Mouse (Mus musculus) urinary bladder, postnatal 4 days (tissue): ENCODE results near the gene Map3k10.

ENCODE experiments used
- DNase-seq, 2 experiments: peaks; one replicate each; pipeline ENCODE4 v3.0.0; 2021 to 2022; ENCODE audit warnings: low spot score in 2 of 2

The Map3k10 gene

DNA sequence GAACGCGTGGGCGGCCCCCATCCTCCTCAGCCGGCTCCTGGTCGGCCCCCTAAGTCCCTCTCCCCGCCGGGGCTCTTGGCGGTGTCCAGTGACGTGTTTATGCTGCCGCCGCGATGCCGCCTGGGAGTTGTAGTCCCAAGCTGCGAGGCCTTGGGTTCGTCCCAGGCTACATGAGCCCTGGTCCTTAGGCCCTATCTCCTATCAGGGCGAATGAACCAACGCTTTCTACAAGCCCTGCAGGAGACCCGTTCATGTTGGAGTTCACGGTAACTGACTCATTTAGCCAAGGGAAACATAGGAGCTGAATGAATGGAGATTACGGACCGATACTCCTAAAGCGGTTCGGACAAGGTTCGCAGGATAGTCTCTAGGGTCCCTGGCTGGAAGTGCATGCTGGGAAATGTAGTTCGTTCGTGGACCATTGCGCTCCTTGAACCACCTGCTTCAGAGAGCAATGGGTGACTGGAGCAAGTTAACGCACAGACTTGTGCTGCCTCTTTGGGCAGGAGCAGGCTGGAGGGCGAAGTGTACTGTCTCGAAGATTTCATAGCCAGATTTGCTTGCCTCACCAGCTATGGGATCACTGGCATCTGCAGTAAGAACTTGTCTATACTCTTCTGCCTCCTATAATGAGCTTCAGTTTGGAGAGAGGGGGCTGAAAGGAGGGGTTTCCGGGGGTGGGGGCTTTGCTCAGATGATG, at the start of gene Map3k10:
TSS of gene Map3k10 (minus strand) at position 77 of the 700 bp plus-strand sequence.
- peak; percentile 87 to 92 for DNase-seq

DNA sequence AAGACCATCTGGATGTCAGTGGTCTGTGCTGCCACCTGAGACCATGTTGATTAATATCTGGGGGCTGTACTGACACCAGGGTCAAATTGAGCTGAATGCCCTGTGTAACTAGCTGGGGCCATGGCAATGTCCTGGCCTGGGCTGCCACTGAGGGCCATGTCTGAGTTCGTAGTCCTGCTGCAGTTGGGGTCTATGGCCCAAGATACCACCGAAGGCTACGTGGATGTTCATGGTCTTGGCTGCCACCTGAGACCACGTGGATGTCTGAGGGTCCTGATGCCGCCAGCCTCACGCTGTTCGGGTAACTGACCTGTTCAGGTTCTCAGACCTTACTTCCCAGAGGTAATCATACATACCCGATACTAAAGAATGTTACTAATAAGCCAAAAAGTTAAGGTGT, 47.6 kb upstream of the Map3k10 start:
- no peak for DNase-seq

DNA sequence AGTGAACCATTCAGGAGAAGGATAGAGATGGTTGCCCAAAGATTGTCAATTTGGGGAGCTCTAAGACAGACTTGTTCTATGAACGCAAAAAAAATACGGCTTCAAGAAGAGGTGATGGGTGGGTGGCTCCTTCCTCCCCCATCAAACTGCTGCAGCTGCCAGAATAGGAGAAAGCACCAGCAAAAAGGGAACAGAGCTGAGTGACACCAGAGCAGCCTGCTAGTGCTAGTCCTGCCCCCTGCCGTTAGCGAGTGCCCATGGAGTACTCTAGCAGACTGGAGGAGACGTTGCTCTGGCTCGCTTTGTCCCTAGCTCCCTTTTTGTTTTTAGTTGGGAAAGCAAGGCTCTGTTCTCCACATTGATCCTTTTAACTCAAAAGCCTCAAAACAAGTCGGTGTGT, 36.0 kb upstream of the Map3k10 start:
- no peak for DNase-seq

DNA sequence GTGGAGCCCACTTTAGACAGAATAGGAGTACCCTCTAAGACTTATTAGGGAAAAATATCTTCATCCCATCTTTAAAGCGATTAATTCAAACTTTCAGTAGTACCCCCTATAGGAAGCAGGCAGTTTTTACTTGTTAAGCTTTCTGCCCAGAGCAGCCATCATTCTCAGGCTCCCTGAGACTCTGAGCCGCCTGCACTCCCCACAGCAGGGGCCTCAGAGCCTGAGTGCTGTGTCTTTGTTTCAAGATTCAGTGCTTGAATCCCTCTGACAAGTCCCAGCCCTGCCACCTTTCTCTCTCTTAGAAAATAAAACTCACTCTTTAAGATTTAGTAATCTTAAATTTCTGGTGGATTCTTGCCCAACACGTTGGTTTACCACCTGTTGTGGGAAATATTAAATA, 22.3 kb upstream of the Map3k10 start:
- no peak for DNase-seq

DNA sequence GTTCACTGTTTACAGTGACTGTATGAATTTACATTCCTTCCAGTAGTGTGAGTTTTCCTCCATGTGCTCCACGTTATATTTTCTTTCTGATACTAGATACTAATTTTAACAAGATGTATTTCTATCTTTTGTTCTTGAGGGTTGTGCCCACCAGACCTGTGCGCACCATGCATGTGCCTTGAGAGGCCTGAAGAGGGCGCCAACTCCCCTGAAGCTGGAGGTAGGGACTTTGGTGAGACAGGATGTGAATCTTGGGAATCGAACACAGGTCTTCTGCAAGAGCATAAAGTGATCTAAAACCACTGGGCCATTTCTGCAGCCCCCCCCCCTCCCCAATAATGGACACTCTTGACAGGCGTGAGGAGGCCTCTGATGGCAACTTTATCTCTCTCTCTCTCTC, 16.7 kb upstream of the Map3k10 start:
- DNase-seq, result no peak

DNA sequence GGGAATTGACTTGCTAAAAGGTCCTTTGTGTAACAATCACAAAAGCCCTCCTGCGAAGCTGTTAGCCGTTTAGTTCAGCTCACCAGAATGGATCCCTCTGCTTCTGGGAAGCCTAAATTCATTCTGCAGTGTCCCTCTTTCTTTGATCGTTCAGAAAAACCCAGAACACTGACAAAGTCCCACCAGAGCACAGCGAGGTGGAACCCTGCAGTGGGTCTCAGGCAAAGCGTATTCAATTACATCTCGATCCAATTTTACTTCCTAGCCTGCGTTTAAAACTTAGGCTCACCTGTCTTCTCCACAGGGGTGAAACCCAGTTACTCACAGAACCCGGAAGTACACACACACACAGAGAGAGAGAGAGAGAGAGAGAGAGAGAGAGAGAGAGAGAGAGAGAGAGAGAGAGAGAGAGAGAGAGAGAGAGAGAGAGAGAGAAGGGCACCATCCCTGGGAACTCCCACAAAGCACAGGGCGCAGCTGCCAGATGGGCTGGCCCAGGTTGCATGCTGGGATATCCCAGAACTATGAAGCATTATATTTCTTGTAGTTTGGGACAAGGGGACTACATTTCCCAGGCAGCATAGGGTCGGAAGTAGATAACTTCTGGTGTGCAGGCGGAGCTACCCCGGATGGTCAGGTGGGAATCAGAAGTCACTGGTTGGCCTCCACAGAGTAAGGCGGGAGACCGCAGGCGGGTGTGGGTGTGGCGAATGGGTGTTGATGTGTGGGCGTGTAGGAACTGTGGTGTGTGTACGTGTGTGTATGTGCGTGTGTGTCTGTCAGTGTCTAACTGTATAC, 14.6 kb upstream of the Map3k10 start, which contains the start of gene Zfp607b:
TSS of gene Zfp607b (plus strand) at position 526 of the 798 bp plus-strand sequence.
- peak; percentile 89 to 90 for DNase-seq

DNA sequence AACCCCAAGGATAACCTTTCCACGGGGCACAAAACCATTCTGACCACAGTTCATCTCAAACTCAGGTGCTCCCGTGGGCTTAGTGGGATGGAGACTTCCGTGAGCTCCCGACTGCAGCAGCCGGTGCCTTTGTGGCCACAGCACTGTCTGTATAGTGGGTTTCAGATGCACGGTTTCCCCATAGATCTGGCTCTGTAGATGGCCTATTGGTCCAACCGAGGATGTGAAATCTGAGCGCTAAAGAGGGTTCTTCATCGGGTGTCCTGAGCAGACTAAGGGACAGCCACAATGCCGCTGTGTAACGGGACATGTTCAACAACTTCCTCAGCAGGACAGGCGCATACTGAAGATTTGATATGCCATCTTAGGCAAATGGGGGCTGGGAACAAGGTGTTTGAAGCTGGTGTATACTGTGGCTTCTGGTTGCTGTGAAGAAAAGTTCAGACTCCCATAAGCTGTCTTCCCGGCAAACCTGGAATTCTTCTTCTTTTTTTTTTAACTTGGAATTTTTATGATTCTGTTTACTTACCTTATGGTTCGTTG, 13.9 kb upstream of the Map3k10 start:
- DNase-seq, result no peak

DNA sequence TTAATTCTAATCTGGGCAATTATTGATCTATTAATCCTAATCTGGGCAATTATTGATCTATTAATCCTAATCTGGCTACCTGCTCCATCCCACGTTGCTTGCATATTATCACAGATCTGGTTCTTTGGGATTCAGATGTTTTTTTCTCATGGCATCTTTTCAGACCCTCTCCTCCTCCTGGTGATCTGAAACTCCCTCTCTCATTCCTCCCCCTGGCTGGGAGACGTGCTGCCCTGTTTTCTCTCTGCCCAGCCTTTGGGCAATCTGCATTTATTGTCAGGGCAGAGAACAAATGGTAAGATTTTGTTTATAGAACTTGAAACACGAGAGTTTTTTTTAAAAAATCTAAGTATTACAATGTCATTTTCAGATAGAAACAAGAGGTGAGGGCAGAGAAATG, 13.4 kb upstream of the Map3k10 start:
- DNase-seq, result no peak

DNA sequence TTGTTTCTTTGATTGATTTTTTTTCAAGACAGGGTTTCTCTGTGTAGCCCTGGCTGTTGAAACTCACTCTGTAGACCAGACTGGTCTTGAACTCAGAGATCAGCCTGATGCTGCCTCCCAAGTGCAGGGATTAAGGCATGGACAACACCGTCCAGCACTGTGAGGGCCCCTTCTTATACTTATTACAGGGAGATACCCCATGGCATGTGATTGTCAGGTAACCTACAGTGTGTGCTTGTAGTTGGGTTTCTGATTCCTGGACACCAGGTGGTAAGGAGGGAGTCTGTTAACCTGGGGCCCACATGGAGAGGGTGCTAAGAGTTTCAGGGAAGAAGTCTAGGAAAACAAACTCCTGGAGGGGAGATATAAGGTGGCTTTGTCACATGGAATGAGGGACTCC, 12.6 kb upstream of the Map3k10 start:
- no peak for DNase-seq

DNA sequence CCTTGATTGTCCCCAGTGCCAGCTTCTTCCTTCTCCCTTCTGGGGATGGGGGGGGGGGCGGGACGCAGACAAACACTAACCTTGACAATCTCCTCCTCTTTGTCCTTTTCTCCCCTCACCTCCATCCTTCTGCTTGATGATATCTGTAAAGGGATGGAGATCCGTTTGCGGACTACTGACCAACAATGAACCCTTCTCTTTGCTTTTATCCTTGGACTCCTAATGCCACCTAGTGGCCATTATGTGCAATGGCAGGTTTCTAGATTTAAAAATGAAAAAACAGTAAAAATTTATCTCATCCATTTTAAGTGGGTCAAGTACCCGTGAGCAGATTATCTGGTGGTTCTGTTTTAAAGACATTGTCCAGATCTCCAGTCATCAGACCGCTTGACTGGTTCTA, 11.3 kb upstream of the Map3k10 start:
- no peak for DNase-seq

DNA sequence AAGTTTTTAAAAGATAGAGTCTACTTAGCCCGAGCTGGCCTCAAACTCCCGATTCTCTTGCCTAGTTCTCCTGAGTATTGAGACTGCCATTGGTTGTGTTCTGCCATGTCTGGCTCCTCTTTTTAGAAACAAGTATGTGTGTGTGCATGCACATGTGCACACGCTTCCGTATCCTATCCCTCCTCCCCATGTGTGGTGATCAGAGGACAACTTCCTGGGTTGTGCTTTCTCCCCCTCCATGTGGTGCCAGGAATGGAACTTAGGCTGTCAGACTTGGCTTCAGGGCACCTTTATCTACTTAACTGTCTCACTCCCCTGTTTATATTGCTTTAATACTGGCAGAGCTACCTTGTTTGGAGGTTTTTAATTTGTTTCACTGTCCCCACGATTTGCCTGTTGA, 10.8 kb upstream of the Map3k10 start:
- DNase-seq, result no peak

DNA sequence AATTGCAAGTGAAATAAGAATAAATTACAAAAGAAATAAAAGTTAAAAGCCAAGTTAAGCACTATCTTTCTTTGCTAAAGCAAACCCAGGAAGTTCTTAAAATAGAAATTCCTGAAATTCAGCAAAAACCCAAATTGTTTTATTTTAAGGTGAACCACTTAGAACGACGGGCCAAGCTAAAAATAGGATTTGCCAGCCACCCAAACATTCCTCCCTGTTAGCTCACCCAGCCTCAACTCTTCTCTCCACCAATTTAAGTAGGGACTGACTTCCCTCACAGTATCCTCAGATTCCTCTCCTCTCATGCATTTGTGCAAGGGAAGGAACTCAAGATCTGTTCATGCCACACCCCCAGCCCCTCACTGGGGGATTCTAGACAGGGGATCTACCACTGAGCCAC, 8.8 kb upstream of the Map3k10 start:
- DNase-seq, result no peak

DNA sequence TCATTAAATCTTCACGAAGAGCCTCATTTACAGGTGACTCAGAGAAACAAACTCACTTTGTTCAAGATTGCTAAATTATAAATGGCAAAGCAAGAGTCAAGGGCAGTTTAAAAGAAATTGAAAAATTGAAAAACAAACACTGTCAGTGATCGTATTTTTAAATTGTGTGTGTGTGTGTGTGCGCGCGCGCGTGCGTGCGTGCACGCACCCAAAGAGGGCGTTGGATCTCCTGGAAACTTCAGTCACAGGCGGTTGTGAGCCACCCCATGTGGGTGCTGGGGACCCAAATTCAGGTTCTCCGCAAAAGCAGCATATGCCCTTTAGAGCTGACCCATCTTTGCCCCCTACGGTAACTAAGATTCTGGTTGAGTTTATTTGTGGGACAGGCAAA, 819 bp upstream of the Map3k10 start:
- DNase-seq, result no peak

DNA sequence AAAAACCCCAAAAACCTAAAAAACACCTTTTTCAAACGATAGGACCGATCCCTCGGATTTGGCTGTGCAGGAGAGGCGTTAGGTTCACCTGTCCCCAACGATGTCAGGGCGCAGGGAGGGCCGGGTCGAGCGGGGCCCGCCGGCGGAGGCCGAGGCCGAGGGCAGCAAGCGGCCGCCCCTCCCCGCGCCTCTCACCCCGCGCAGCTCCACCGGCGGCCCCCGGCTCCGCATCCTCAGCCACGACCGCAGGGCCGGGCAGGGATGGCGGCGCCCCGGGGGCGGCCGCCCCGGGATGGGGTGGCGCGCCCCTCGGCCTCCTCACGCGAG, 240 bp downstream of the Map3k10 start:
- no peak for DNase-seq

DNA sequence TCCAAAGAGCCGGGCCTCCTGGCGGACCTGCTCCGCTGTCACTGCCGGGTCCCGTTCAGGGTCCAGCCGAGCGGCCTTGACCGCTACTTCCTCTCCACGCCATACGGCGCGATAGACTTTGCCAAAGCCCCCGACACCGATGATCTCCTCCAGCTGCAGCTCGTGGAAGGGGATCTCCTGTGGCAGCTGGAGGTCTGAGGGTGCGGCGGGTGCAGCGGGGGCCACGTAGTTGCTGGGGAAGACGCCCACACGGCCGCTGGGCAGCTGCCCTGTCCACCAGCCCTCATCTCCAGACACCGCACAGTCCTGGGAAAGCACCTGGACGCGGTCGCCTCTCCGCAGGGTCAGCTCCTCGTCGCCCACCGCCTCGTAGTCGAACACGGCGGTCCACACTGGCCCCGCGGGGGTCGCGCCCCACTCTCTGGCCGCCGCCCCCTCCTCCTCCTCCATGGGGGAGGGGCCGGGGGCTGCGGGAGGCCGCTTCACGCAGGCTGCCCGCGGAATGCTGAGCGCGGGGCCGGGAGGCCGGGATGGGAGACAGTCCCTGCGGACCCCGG, 745 bp downstream of the Map3k10 start:
- no peak for DNase-seq

DNA sequence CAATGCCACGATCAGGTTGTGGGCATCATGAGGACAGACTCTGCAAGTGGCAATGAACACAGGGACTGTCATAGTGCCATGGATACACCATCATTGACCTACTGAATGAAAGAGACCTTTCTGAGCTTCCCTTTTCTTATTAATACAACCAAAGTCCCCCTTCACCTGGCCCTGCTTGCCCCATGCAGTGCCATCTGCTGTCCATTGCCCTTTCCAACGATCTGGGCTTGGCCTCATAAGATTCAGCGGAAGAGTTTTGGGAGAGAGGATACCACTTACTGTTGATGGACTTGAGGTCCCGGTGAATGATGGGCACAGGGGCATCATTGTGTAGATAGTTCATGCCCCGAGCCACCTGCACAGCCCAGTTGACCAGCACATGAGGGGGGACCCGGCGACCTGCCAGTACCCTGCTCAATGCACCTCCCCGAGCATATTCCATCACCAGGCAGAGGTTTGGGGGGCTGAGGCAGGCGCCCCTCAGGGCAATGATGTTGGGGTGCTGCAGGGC, 1.3 kb downstream of the Map3k10 start:
- DNase-seq, result no peak

DNA sequence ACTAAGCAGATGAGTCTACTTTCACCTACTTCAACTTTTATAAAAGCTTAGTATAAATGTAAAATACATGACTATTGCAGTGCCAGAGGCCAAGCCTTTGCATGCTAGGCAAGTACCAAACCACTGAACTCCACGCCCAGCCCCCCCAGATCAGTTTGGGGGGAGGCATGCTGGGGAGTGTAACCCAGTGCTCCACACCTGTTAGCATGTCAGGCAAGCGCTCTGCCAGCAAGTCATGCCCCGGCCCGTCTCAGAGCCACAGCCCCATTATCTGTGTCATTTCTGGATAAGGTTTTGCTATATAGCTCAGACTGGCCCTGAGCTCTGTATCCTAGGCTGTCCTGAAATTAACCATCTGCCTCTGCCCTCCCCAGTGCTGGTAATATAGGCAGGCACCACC, 12.4 kb downstream of the Map3k10 start:
- DNase-seq, result no peak

DNA sequence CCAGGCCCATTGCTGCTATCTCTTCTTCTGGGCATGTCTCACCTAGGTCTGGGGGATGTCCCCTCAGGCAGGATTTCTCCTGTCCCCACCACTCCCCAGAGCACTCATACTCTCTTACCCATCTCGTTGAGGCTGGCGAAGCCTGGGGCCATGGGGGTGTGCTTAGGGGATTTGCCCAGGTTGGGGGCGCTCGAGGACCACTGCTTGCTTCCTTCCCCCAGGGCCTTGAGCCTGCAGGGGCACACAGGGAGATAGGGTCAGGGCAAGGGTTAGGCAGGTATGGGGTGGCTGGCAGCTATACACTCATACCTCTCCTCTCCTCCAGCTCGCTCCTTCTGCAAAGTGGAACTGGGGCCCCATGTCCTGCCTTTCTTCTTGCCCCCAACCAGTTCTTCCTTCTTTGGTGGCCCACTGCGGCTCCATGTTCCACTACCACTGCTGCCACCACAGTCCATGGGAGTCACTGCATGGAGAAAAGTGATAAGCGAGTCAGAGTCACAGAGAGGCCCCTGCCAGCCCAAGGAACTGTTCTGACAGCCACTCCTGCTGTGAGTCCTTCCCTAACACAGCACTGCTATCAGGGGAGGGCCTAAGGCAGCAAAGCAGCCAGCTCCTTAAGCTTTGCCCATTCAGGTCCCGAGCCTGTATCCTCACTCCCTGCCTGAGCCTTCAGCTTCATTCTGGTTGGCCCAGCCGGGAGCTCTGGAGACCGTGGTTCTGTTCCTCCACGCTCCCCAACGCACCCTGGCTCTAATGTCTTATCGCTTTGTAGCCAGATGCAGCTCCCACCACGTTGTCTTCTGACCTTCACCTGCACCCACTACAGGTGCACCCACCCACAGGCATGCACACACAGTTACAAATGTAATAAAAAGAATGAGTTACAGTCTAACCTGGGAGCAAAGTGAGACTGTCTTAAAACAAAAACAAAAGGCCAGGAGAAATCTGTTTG, 15.4 kb downstream of the Map3k10 start:
- DNase-seq, result no peak

DNA sequence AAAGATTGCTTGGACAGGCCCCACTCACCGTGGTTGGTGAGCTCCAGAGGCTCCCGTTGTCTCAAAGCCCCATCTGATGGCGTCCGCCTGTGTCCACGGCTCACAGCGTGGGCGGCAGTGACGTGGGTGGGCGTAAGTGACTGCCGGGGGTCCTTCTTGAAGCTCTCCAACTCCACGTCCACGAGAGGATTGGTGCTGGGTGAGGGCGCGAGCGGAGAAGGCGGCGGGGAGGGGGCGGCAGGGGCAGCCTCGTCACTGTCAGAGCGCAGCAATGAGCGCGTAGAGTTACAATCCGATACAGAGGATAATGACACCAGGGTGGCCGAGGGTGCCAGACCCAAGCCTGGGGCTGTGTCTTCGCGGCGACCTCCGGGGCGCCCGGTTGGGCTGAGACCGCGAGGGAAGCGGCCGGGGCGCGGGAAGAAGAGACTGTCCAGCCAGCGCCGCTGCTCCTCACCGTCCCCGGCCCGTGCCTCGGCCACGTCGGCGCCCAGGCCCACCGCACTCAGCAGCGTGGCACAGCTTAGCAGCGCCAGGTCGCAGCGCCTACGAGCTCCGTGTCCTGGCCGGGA, 16.5 kb downstream of the Map3k10 start:
- no peak for DNase-seq

DNA sequence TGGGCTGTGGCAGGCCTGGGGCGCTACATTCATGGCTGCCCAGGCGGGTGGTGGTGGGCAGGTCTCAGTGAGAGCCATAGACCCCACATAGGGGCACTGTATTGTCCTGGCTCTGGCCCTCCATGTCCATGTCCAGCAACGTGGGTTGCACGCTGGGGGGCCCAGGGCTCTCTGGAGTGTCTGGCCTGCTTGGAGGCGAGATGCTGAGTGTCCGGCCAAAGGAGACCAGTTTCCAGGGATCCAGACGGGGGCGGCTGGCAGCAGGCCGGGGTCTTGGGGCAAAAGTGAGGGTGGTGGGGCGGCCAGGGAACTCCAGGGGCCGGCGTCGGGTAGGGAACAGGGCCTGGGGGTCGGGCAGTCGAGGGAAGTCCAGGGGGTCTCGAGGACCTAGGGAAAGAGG, 17.8 kb downstream of the Map3k10 start:
- DNase-seq, result no peak

DNA sequence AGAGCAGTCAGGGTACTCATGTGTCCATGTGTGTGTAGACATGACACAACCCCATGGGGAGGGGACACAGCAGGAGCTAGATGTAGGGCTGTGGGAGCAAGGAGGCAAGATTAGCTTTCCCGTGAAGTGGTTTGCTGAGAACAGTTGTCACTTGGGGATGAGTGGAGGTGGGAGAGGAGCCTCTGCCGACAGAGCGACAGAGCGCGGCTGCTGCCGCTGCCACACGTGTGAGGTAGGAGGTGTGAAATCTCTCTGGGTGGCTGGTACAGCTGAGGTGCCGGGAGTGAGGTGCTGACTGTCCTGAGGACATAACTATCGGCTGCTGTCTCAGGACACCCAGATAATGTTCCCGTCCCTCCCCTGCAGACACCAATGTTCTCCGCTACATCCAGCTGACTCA, 18.9 kb downstream of the Map3k10 start:
- no peak for DNase-seq
